Mouse (Mus musculus) gastrocnemius, postnatal 36 days (tissue): ENCODE measurements around the gene Fhl4. TPM values are rescaled to one million over a fixed set of nuclear protein-coding genes. Genes with fewer than 3 reads are reported as not detected.

Experiments used
- DNase-seq, 2 experiments: peaks; one replicate each; pipeline ENCODE4 v3.0.0; 2022
- intact Hi-C: fragments of 180-260 bp; cut with DNase I; formaldehyde crosslinking; loops from one replicate; pipeline ENCODE4 v1.15.1; 2025
- long read RNA-seq, 2 experiments: library from polyadenylated mRNA; stranded (forward); transcript quantifications; one replicate each; pipeline ENCODE4 v2.0.0; 2021
- total RNA-seq, 2 experiments: library from RNA; stranded (reverse); gene quantifications; 2 replicates each; pipeline ENCODE4 v1.2.3; 2021

Fhl4 gene
- under 1 TPM; 0.12 to 0.31 TPM for total RNA-seq
- long read RNA-seq, experiment 1: 0 reads
- long read RNA-seq, experiment 2, partial matches to known transcripts: 0 of 1 reads
- long read RNA-seq, experiment 2, other reads (novel, unspliced or antisense): 0 of 1 reads

GRCm38 (mm10) chr10:85102247-85103084 is at the start of gene Fhl4, which contains the start of gene Tmem263:
Gene Fhl4, minus strand, starts transcription at chr10:85102495.
Gene Tmem263, plus strand, starts transcription at chr10:85102627.
- peak; percentile 71 to 82 for DNase-seq
- intact Hi-C loops: no loop called here

GRCm38 (mm10) chr10:85149226-85149625 is 46.9 kb upstream of the Fhl4 start:
- intact Hi-C loops: no loop called here

GRCm38 (mm10) chr10:85146282-85146681 is 44.0 kb upstream of the Fhl4 start:
- intact Hi-C loops: loop anchor here (1.0 kb wide), 1 partner anchor 514 kb away; no protein-coding TSS in a partner anchor

More at GRCm38 (mm10) chr10:85149226-85149625, 46.9 kb upstream of the Fhl4 start:
- no peak for DNase-seq

GRCm38 (mm10) chr10:85141465-85141864 is 39.2 kb upstream of the Fhl4 start:
- no peak for DNase-seq
- intact Hi-C loops: no loop called here

More at GRCm38 (mm10) chr10:85146282-85146681, 44.0 kb upstream of the Fhl4 start:
- no peak for DNase-seq

GRCm38 (mm10) chr10:85136573-85136972 is 34.3 kb upstream of the Fhl4 start:
- DNase-seq: no peak
- intact Hi-C loops: no loop called here

- no peak for DNase-seq
- intact Hi-C loops: no loop called here
Measured at GRCm38 (mm10) chr10:85128453-85128852, 26.2 kb upstream of the Fhl4 start.

GRCm38 (mm10) chr10:85127395-85128287 is 25.3 kb upstream of the Fhl4 start, which contains the start of gene Mterf2:
Gene Mterf2, minus strand, starts transcription at chr10:85128027.
- intact Hi-C loops: no loop called here
- peak; percentile 85 to 91 for DNase-seq

- intact Hi-C loops: no loop called here
- no peak for DNase-seq
Measured at GRCm38 (mm10) chr10:85125184-85125583, 22.9 kb upstream of the Fhl4 start.

- intact Hi-C loops: no loop called here
Measured at GRCm38 (mm10) chr10:85114409-85114808, 12.1 kb upstream of the Fhl4 start.

GRCm38 (mm10) chr10:85103085-85103885 is 990 bp upstream of the Fhl4 start:
- intact Hi-C loops: no loop called here
- peak in 1 of 2 experiments; percentile 15 for DNase-seq

More at GRCm38 (mm10) chr10:85114409-85114808, 12.1 kb upstream of the Fhl4 start:
- DNase-seq: no peak

GRCm38 (mm10) chr10:85101841-85102240 is 454 bp downstream of the Fhl4 start:
- DNase-seq: no peak
- intact Hi-C loops: no loop called here

- no peak for DNase-seq
- intact Hi-C loops: no loop called here
Measured at GRCm38 (mm10) chr10:85071605-85072152, 30.6 kb downstream of the Fhl4 start.

GRCm38 (mm10) chr10:85054876-85055275 is 47.4 kb downstream of the Fhl4 start:
- intact Hi-C loops: no loop called here
- no peak for DNase-seq

GRCm38 (mm10) chr10:85052451-85052850 is 49.8 kb downstream of the Fhl4 start:
- intact Hi-C loops: no loop called here

GRCm38 (mm10) chr10:85050668-85051208 is 51.6 kb downstream of the Fhl4 start:
- intact Hi-C loops: no loop called here
- DNase-seq: no peak

More at GRCm38 (mm10) chr10:85052451-85052850, 49.8 kb downstream of the Fhl4 start:
- DNase-seq: no peak

GRCm38 (mm10) chr10:85048008-85048407 is 54.3 kb downstream of the Fhl4 start:
- no peak for DNase-seq
- intact Hi-C loops: loop anchor here (5.0 kb wide), 1 partner anchor 406 kb away; no protein-coding TSS in a partner anchor

- intact Hi-C loops: loop anchor here (2.0 to 5.0 kb wide), 2 partner anchors 34 to 404 kb away; no protein-coding TSS in a partner anchor
- no peak for DNase-seq
Measured at GRCm38 (mm10) chr10:85046585-85046984, 55.7 kb downstream of the Fhl4 start.
